Mouse (Mus musculus) midbrain, embryonic 15.5 days (tissue): ENCODE data around the gene Syndig1. TPM values are rescaled to one million over a fixed set of nuclear protein-coding genes. Genes with fewer than 3 reads are reported as not detected.

ENCODE experiments used
- polyA plus RNA-seq: library from polyadenylated mRNA; unstranded; fragments of >200 nt; fragmentation: Nextera tagmentation; extraction: Ambion mirVana; gene quantifications from 2 replicates; pipeline ENCODE4 v1.2.1, GENCODE M21; 2015

Syndig1 gene
- polyA plus RNA-seq, 1 experiment from 2014 or later = 21.2 TPM

Other genes with a start within 250 kb of the Syndig1 start
- 1.00 and 1.3 TPM in 2 replicates for gene C530025M09Rik, start 2.0 kb downstream of the Syndig1 start, polyA plus RNA-seq